Comparison of ENCODE assay signal across 30 mouse cellular contexts in the genomic region with DNA sequence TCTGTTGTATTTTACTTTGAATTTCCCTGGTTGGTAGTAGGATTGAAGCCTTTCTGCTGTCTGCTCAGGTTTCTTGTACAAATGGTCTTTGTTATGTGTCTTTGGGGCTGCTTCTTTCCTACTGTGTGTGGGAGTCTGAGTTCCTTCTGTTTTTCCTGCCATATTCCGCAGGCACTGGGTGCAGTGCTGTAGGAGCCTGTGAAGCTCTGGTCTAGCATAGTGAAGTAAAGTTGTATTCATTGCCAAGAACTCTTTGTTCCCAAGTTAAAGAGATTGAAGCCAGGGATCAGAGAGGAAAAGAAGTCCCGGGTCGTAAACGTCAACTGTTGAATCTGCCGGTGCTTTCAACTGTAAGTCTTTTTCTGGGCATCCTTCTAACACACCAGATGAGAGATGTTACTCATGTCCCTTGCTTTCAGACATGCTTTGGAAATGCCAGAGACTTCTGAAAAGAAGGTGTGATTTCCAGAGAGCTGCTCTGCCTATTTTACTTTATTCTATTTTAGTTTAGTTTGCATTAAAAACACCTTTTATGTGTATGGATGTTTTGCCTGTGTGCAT. TPM values are rescaled to one million over a fixed set of nuclear protein-coding genes. Genes with fewer than 3 reads are reported as not detected.
DNase-seq lines count a peak whose midpoint lies in the region; ATAC-seq and TF ChIP-seq lines count a peak whose summit lies in the region.
"Had no signal": no experiment of that assay in that cellular context is flagged by ENCODE, and none has a peak within 500 bp of the region (broad histone marks: within the 10 kb centered on the region; RNA-seq: fewer than 3 reads in every experiment).

No protein-coding gene starts in this region.

- 0 out of 2 replicates have a peak overlapping the region, but pooled peaks have one; percentile 8 for H3K27ac ChIP-seq in kidney, postnatal 0 days
- H3K27ac ChIP-seq: embryonic facial prominence, embryonic 10.5 days; embryonic facial prominence, embryonic 13.5 days; forebrain, embryonic 12.5 days; forebrain, embryonic 15.5 days; gastrocnemius, adult 2 months; hindbrain, embryonic 14.5 days; hindbrain, postnatal 0 days had no signal

- no peaks in the 10 kb centered on the region for H3K36me3 ChIP-seq in kidney, postnatal 0 days (ENCODE audit: insufficient read depth, low read length)
- H3K36me3 ChIP-seq: embryonic facial prominence, embryonic 10.5 days; embryonic facial prominence, embryonic 13.5 days; forebrain, embryonic 12.5 days; forebrain, embryonic 15.5 days; G1E had no signal

- H3K9me3 ChIP-seq in kidney, postnatal 0 days (replicated peaks; ENCODE audit: low read length), result no peaks in the 10 kb centered on the region
- H3K9me3 ChIP-seq: embryonic facial prominence, embryonic 10.5 days; embryonic facial prominence, embryonic 13.5 days; forebrain, embryonic 12.5 days; forebrain, embryonic 15.5 days had no signal

- H3K4me3 ChIP-seq in kidney, postnatal 0 days (replicated peaks; ENCODE audit: low read depth, low read length), result no peak overlapping the region
- H3K4me3 ChIP-seq: embryonic facial prominence, embryonic 10.5 days; embryonic facial prominence, embryonic 13.5 days; erythroblast, embryonic 14.5 days; forebrain, embryonic 12.5 days; forebrain, embryonic 15.5 days; gastrocnemius, adult 2 months had no signal

- no peak for ATAC-seq in kidney, postnatal 0 days (replicated peaks; ENCODE audit: low FRiP score, low read depth)
- ATAC-seq: forebrain, embryonic 15.5 days; hindbrain, postnatal 0 days; inflammation-experienced regulatory T-cells, adult 6 months; intestine, embryonic 16.5 days; Patski had no signal

- no peak for TF ChIP-seq CTCF in kidney, postnatal 0 days (IDR thresholded peaks at IDR 0.05; ENCODE audit: low read depth)

- no peak overlapping the region for H3K9ac ChIP-seq in kidney, postnatal 0 days (ENCODE audit: low read depth, low read length)
- H3K9ac ChIP-seq: embryonic facial prominence, embryonic 13.5 days; forebrain, embryonic 12.5 days; forebrain, embryonic 15.5 days; hindbrain, embryonic 14.5 days had no signal

- H3K4me2 ChIP-seq in kidney, postnatal 0 days (ENCODE audit: low read length), result no peak overlapping the region
- H3K4me2 ChIP-seq: embryonic facial prominence, embryonic 13.5 days; forebrain, embryonic 12.5 days; forebrain, embryonic 15.5 days; heart, embryonic 11.5 days; hindbrain, embryonic 14.5 days had no signal

- WGBS in kidney, postnatal 0 days, result 40% methylated on average over 5 of the region's 5 CpGs

- no peaks in the 10 kb centered on the region for H3K27me3 ChIP-seq in kidney, postnatal 0 days (ENCODE audit: insufficient read depth, low read length)
- H3K27me3 ChIP-seq: CH12.LX; embryonic facial prominence, embryonic 13.5 days; forebrain, embryonic 12.5 days; forebrain, embryonic 15.5 days had no signal

- peak; percentile 7 to 47 for DNase-seq in frontal cortex, adult 2 months (ENCODE audit: extremely low spot score in 1 of 2, low spot score in 1 of 2)
- DNase-seq in frontal cortex, postnatal 14 days (ENCODE audit: low spot score in 2 of 2), result no peak
- no peak for DNase-seq in kidney, postnatal 0 days (ENCODE audit: low spot score)
- DNase-seq in kidney, adult 18-20 months, result no peak
- peak; percentile 68 for DNase-seq in brain, adult 2 months (ENCODE audit: low read depth, low spot score)
- DNase-seq in telencephalon, adult 2 months (ENCODE audit: low read depth, low spot score), result peak; percentile 67
- DNase-seq in gastrocnemius, adult 18-20 months (ENCODE audit: low spot score), result no peak
- DNase-seq: adrenal gland, postnatal 14 days; B cell, adult 2 months; cerebellum, adult 11-12 months; cerebellum, adult 8-10 months; cerebellum, postnatal 10 days; cerebellum, postnatal 36 days; embryo, embryonic 11 days; gastrocnemius, adult 2 months; gastrocnemius, postnatal 14 days; heart, postnatal 36 days had no signal

- no peaks in the 10 kb centered on the region for H3K4me1 ChIP-seq in kidney, postnatal 0 days (replicated peaks; ENCODE audit: insufficient read depth, low read length)
- H3K4me1 ChIP-seq: embryonic facial prominence, embryonic 13.5 days; forebrain, embryonic 15.5 days had no signal

RNA-seq across cellular contexts. Expression of gene Dazl, which starts 16.2 kb away (rescaled TPM):
- polyA plus RNA-seq in frontal cortex, adult 2 months (2012; rRNA removed), result 2.3 and 2.9 TPM in 2 replicates
- not detected in 2 replicates for polyA plus RNA-seq in kidney, postnatal 0 days (2015; fragmentation: Nextera tagmentation; extraction: Ambion mirVana)
- total RNA-seq in gastrocnemius, adult 18-20 months (2021), result under 1 TPM; 0.16 to 0.21 TPM
- polyA plus RNA-seq: embryonic facial prominence, embryonic 10.5 days; erythroblast, embryonic 14.5 days; G1E; Patski had no signal

Comparison
In these comparisons a context has a peak if more than half of its experiments do, and no peak if none do; other contexts are left out.
1. DNase-seq: peak in frontal cortex, adult 2 months (2 of 2), brain, adult 2 months (single experiment) and telencephalon, adult 2 months (single experiment); none in frontal cortex, postnatal 14 days (0 of 2), kidney, postnatal 0 days (single experiment), kidney, adult 18-20 months (single experiment) and gastrocnemius, adult 18-20 months (single experiment).